Mouse (Mus musculus) ES-Bruce4 (cell line): ENCODE measurements around the gene Oma1.

Experiments used
- CTCF ChIP-seq: IDR thresholded peaks from one replicate; pipeline ENCODE4 v1.8.1; 2011; ENCODE audit warnings: low read depth, low read length
- EP300 ChIP-seq: IDR thresholded peaks from 2 replicates; pipeline ENCODE4 v1.6.1; 2011; ENCODE audit warnings: low read depth, low read length; ENCODE audit not compliant: insufficient read depth
- POLR2A ChIP-seq: IDR thresholded peaks from one replicate; pipeline ENCODE4 v1.8.1; 2011; ENCODE audit warnings: low read length; ENCODE audit not compliant: insufficient read depth

GRCm38 (mm10) chr4:103329348-103329747 is 15.7 kb downstream of the Oma1 start:
- TF ChIP-seq POLR2A (no peak), EP300 (no peak), CTCF (no peak)
